Mouse (Mus musculus) hindbrain, embryonic 11.5 days (tissue): ENCODE results near the gene Ankrd44. TPM values are rescaled to one million over a fixed set of nuclear protein-coding genes. Genes with fewer than 3 reads are reported as not detected.

Source experiments
- ATAC-seq: fragments of 200-750 bp; cut with Nextera tagmentation; 2 replicates; pipeline ENCODE4 v1.8.0; 2017; ENCODE audit warnings: mild to moderate bottlenecking, moderate TSS enrichment, moderate library complexity; ENCODE audit not compliant: low FRiP score
- DNase-seq: peaks from one replicate; pipeline ENCODE4 v3.0.0-alpha.2; 2015; ENCODE audit warnings: low spot score
- H3K27ac ChIP-seq: fragments of 300-500 bp; sonication (generic); 2 replicates; pipeline ENCODE4 v1.5.1; 2014; ENCODE audit warnings: mild to moderate bottlenecking, low read depth, low read length
- H3K27me3 ChIP-seq: fragments of 300-500 bp; sonication (generic); 2 replicates; pipeline ENCODE4 v1.6.1; 2014; ENCODE audit warnings: mild to moderate bottlenecking, low read length, moderate library complexity, mixed read lengths; ENCODE audit not compliant: control insufficient read depth, insufficient read depth
- H3K36me3 ChIP-seq: fragments of 300-500 bp; sonication (generic); 2 replicates; pipeline ENCODE4 v1.6.1; 2014; ENCODE audit warnings: mild to moderate bottlenecking, low read length, moderate library complexity, mixed read lengths; ENCODE audit not compliant: control insufficient read depth, insufficient read depth
- H3K4me1 ChIP-seq: fragments of 300-500 bp; sonication (generic); replicated peaks from 2 replicates; pipeline ENCODE4 v1.6.1; 2014; ENCODE audit warnings: low read length, mixed read lengths; ENCODE audit not compliant: control insufficient read depth, insufficient read depth
- H3K4me2 ChIP-seq: fragments of 300-500 bp; sonication (generic); replicated peaks from 2 replicates; pipeline ENCODE4 v1.6.1; 2014; ENCODE audit warnings: mild to moderate bottlenecking, low read depth, low read length
- H3K4me3 ChIP-seq: fragments of 300-500 bp; sonication (generic); 2 replicates; pipeline ENCODE4 v1.5.1; 2014; ENCODE audit warnings: low read depth, low read length
- H3K9ac ChIP-seq: fragments of 300-500 bp; sonication (generic); 2 replicates; pipeline ENCODE4 v1.6.1; 2014; ENCODE audit warnings: low read depth, low read length
- H3K9me3 ChIP-seq: fragments of 300-500 bp; sonication (generic); 2 replicates; pipeline ENCODE4 v1.6.1; 2016; ENCODE audit warnings: low read length; ENCODE audit not compliant: control insufficient read depth
- WGBS: fragments of 180-500 bp; shearing (Covaris S2); extraction: QIAGEN DNeasy Blood & Tissue Kit; methylation state at CpG from one replicate; pipeline ENCODE4 v1.1.7; 2014; 5-methylcytosine and 5-hydroxymethylcytosine counted together
- polyA plus RNA-seq: library from polyadenylated mRNA; unstranded; fragments of >200 nt; fragmentation: Nextera tagmentation; extraction: Ambion mirVana; gene quantifications from 2 replicates; pipeline ENCODE4 v1.2.1, GENCODE M21; 2014

The Ankrd44 gene
- polyA plus RNA-seq, 1 experiment from 2014 or later, result 19.4 TPM

- 93% methylated on average over 1 of the region's 1 CpGs for WGBS
- DNase-seq, result no peak
- no peak overlapping the region for H3K4me2 ChIP-seq
- H3K4me1 ChIP-seq, result no peaks in the 10 kb centered on the region
- no peak overlapping the region for H3K4me3 ChIP-seq
- H3K36me3 ChIP-seq, result no peaks in the 10 kb centered on the region
- H3K9ac ChIP-seq, result no peak overlapping the region
- no peak for ATAC-seq
- H3K27ac ChIP-seq, result no peak overlapping the region
- no peaks in the 10 kb centered on the region for H3K27me3 ChIP-seq
- H3K9me3 ChIP-seq, result no peaks in the 10 kb centered on the region
These were observed 325.9 kb downstream of the Ankrd44 start for GRCm38 (mm10) chr1:54600275-54600674.

GRCm38 (mm10) chr1:54597594-54598217, 328.5 kb downstream of the Ankrd44 start:
- ATAC-seq, result no peak
- H3K4me2 ChIP-seq, result no peak overlapping the region
- no peaks in the 10 kb centered on the region for H3K36me3 ChIP-seq
- no peak overlapping the region for H3K27ac ChIP-seq
- H3K9ac ChIP-seq, result no peak overlapping the region
- H3K4me1 ChIP-seq, result no peaks in the 10 kb centered on the region
- DNase-seq, result no peak
- no peak overlapping the region for H3K4me3 ChIP-seq
- H3K9me3 ChIP-seq, result no peaks in the 10 kb centered on the region
- H3K27me3 ChIP-seq, result no peaks in the 10 kb centered on the region
- 86% methylated on average over 4 of the region's 4 CpGs for WGBS

GRCm38 (mm10) chr1:54596151-54596550, 330.0 kb downstream of the Ankrd44 start:
- H3K4me2 ChIP-seq, result no peak overlapping the region
- 77% methylated on average over 2 of the region's 2 CpGs for WGBS

More at GRCm38 (mm10) chr1:54596151-54596550, 330.0 kb downstream of the Ankrd44 start:
- H3K36me3 ChIP-seq, result no peaks in the 10 kb centered on the region
- ATAC-seq, result no peak
- H3K27me3 ChIP-seq, result no peaks in the 10 kb centered on the region
- H3K9me3 ChIP-seq, result no peaks in the 10 kb centered on the region
- H3K27ac ChIP-seq, result no peak overlapping the region
- H3K9ac ChIP-seq, result no peak overlapping the region
- H3K4me1 ChIP-seq, result no peaks in the 10 kb centered on the region
- no peak overlapping the region for H3K4me3 ChIP-seq
- DNase-seq, result no peak

Other genes starting within 250 kb of the Ankrd44 start
- 366 and 384 TPM in 2 replicates for gene Sf3b1, start 101.1 kb upstream of the Ankrd44 start, polyA plus RNA-seq
- gene Coq10b, start 126.4 kb upstream of the Ankrd44 start, polyA plus RNA-seq, result 36.2 and 41.4 TPM in 2 replicates
- gene Hspe1, start 161.7 kb upstream of the Ankrd44 start, polyA plus RNA-seq, result 421 and 434 TPM in 2 replicates
- 354 and 387 TPM in 2 replicates for gene Hspd1, start 161.9 kb upstream of the Ankrd44 start, polyA plus RNA-seq
- gene Mob4, start 204.8 kb upstream of the Ankrd44 start, polyA plus RNA-seq, result 176 and 183 TPM in 2 replicates